Mouse (Mus musculus): ENCODE measurements around the gene Ralgps2. TPM values are rescaled to one million over a fixed set of nuclear protein-coding genes. Genes with fewer than 3 reads are reported as not detected.
A peak's percentile ranks its signal among the peaks of the same experiment; 100 is the strongest.

Ralgps2 gene
- polyA plus RNA-seq, 1 experiment from 2014 or later, result 41.3 TPM

- TF ChIP-seq CTCF (IDR thresholded peaks at IDR 0.05; ENCODE audit: low read depth) (no peak), EP300 (optimal IDR thresholded peaks at IDR 0.05) (no peak)
- Histone ChIP-seq H3K36me3 (ENCODE audit: control insufficient read depth, insufficient read depth, low read length) (no peaks in the 10 kb centered on the region), H3K27ac (replicated peaks) (peak overlapping the region; percentile 92), H3K27me3 (ENCODE audit: control insufficient read depth, insufficient read depth, low read length) (no peaks in the 10 kb centered on the region), H3K4me2 (replicated peaks; ENCODE audit: low read depth) (peak overlapping the region; percentile 90), H3K9ac (ENCODE audit: low read length) (peak overlapping the region; percentile 88), H3K4me3 (ENCODE audit: low read depth, low read length) (peak overlapping the region; percentile 88), H3K9me3 (ENCODE audit: control insufficient read depth, low read length) (no peaks in the 10 kb centered on the region), H3K4me1 (replicated peaks; ENCODE audit: control insufficient read depth, insufficient read depth) (no peaks in the 10 kb centered on the region)
- WGBS, result 1% methylated on average over 44 of the region's 51 CpGs
- ATAC-seq (ENCODE audit: low FRiP score, low TSS enrichment) (peak; percentile 78), DNase-seq (ENCODE audit: low spot score) (peak; percentile 71)
These were observed 652 bp downstream of the Ralgps2 start for GRCm38 (mm10) chr1:156938705-156939242.

DNA sequence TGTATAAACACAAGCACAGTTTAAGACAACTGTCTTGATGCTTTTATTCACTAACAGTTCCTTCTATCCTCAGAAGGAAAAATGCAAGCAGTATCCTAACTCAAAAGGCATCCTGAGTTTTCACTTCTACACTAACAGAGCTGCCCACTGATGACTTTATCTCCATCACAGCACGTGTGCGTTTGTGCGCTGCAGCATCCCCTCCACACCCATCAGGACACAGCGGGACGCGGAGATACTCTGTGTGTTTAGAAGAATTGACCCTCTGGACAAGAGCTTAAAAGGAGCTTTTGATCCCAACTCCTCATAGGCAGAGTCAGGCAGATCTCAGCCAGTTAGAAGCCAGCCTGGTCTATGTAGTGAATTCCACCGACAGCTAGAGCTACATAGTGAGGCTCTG is 2.0 kb downstream of the Ralgps2 start:
- H3K27ac ChIP-seq (replicated peaks), result no peak overlapping the region
- TF ChIP-seq EP300 (optimal IDR thresholded peaks at IDR 0.05) (no peak), CTCF (IDR thresholded peaks at IDR 0.05; ENCODE audit: low read depth) (no peak)
- no peak for ATAC-seq (ENCODE audit: low FRiP score, low TSS enrichment)
- WGBS, result 75% methylated on average over 7 of the region's 7 CpGs
- no peak overlapping the region for H3K9ac ChIP-seq (ENCODE audit: low read length)
- no peaks in the 10 kb centered on the region for H3K9me3 ChIP-seq (ENCODE audit: control insufficient read depth, low read length)
- no peaks in the 10 kb centered on the region for H3K4me1 ChIP-seq (replicated peaks; ENCODE audit: control insufficient read depth, insufficient read depth)
- no peaks in the 10 kb centered on the region for H3K36me3 ChIP-seq (ENCODE audit: control insufficient read depth, insufficient read depth, low read length)
- H3K4me3 ChIP-seq (ENCODE audit: low read depth, low read length), result no peak overlapping the region
- H3K4me2 ChIP-seq (replicated peaks; ENCODE audit: low read depth), result no peak overlapping the region
- no peak for DNase-seq (ENCODE audit: low spot score)
- no peaks in the 10 kb centered on the region for H3K27me3 ChIP-seq (ENCODE audit: control insufficient read depth, insufficient read depth, low read length)

DNA sequence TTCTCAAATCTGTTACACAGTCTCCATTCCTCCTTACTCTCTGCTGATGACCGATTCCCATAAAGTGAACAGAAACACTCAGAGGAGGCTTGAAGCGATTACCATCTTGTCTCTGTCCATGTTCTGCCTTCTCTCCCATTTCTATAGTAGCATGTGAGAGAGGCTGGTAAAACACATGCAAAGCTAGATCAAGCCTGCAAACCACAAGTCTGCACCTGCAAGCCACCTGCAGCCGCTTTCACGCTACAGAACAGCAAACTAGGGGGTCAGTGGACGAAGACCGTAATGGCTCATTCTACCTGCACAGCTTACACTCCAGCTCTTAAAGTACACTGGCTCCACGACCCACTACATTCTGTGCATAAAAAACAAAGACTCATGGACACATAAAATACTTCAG is 5.7 kb downstream of the Ralgps2 start:
- DNase-seq (ENCODE audit: low spot score), result no peak
- no peak overlapping the region for H3K4me2 ChIP-seq (replicated peaks; ENCODE audit: low read depth)
- no peak overlapping the region for H3K27ac ChIP-seq (replicated peaks)
- TF ChIP-seq CTCF (IDR thresholded peaks at IDR 0.05; ENCODE audit: low read depth) (no peak), EP300 (optimal IDR thresholded peaks at IDR 0.05) (no peak)
- ATAC-seq (ENCODE audit: low FRiP score, low TSS enrichment), result no peak
- H3K4me3 ChIP-seq (ENCODE audit: low read depth, low read length), result no peak overlapping the region
- no peaks in the 10 kb centered on the region for H3K36me3 ChIP-seq (ENCODE audit: control insufficient read depth, insufficient read depth, low read length)
- no peaks in the 10 kb centered on the region for H3K9me3 ChIP-seq (ENCODE audit: control insufficient read depth, low read length)
- WGBS, result 85% methylated on average over 7 of the region's 7 CpGs
- H3K4me1 ChIP-seq (replicated peaks; ENCODE audit: control insufficient read depth, insufficient read depth), result no peaks in the 10 kb centered on the region
- no peak overlapping the region for H3K9ac ChIP-seq (ENCODE audit: low read length)
- H3K27me3 ChIP-seq (ENCODE audit: control insufficient read depth, insufficient read depth, low read length), result no peaks in the 10 kb centered on the region

DNA sequence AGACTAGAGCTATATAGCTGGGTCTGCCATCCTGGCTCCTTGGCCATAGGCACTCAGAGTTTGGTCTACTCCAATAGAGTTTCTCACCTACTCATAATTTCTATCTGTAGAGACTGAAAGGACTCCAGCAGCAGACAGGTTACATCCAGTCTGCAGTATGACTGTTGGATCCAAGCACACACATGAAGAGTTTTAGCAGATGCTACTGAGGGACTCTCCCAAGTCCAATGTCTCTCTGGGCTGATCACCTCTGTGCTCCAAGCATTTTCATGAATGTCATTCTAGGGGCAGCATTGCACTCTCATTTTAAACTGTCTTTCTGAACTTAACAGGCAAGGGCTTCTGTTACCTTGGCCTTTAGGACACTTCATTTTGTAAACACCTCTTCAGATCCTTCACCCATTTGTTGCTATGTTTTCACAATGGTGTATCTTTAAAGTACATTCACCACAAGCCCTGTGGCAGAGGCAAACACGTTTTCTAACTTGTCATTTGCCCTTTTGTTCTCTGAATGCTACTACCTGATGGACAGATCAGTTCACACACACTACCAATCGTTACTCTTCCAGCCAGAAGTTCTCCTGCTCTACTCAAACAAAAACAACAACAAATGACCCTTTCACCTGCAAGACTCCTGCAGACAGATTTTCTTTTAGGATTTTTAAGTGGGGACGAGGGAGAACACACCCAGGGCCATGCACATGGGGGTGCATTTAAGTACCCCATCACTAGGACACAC is 7.2 kb downstream of the Ralgps2 start:
- no peak for DNase-seq (ENCODE audit: low spot score)
- no peak for ATAC-seq (ENCODE audit: low FRiP score, low TSS enrichment)
- Histone ChIP-seq H3K4me1 (replicated peaks; ENCODE audit: control insufficient read depth, insufficient read depth) (no peaks in the 10 kb centered on the region), H3K9ac (ENCODE audit: low read length) (no peak overlapping the region), H3K9me3 (ENCODE audit: control insufficient read depth, low read length) (no peaks in the 10 kb centered on the region), H3K27ac (replicated peaks) (no peak overlapping the region), H3K4me3 (ENCODE audit: low read depth, low read length) (no peak overlapping the region), H3K27me3 (ENCODE audit: control insufficient read depth, insufficient read depth, low read length) (no peaks in the 10 kb centered on the region), H3K36me3 (ENCODE audit: control insufficient read depth, insufficient read depth, low read length) (no peaks in the 10 kb centered on the region), H3K4me2 (replicated peaks; ENCODE audit: low read depth) (no peak overlapping the region)
- WGBS, result 32% methylated on average over 3 of the region's 3 CpGs
- no peak for TF ChIP-seq CTCF (IDR thresholded peaks at IDR 0.05; ENCODE audit: low read depth)
- TF ChIP-seq EP300 (optimal IDR thresholded peaks at IDR 0.05), result no peak

DNA sequence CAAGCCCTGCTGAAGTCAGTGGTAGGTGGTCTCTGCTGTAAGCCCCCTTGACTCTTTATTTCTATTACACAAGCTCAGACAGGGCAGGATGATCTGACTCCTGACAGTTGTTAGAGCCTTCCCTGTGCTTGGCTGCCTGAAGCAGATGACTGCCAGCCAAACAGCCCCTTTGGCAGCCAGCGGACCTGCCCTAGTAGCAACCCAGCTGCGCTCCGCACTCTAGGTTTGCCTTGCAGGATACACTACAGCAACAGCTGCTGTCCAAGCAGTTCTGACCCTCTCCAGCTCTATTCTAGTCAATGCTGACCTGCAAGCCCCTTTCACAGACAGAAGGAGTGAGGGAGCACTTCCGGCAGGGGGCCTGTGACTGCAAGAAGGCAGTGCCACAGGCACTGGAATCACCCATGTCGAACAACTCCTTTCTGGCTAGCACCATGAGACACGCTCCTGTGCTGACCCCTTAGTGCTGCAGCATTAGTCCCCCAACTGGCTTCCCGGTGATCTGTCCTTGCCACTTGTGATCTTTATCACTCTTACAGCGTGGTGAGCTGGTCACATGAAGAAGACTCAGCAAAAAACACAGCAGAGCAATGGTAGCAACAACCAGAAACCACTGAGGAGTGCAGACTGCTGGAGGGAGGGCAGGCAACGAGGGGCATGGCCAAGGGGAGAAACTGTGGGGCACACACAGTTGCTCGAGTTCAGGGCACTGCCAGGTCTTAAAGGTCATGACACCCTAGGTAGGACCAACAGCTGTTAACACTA is 8.1 kb downstream of the Ralgps2 start:
- Histone ChIP-seq H3K4me2 (replicated peaks; ENCODE audit: low read depth) (no peak overlapping the region), H3K4me3 (ENCODE audit: low read depth, low read length) (no peak overlapping the region), H3K4me1 (replicated peaks; ENCODE audit: control insufficient read depth, insufficient read depth) (no peaks in the 10 kb centered on the region), H3K9ac (ENCODE audit: low read length) (no peak overlapping the region), H3K36me3 (ENCODE audit: control insufficient read depth, insufficient read depth, low read length) (no peaks in the 10 kb centered on the region), H3K9me3 (ENCODE audit: control insufficient read depth, low read length) (no peaks in the 10 kb centered on the region), H3K27ac (replicated peaks) (no peak overlapping the region), H3K27me3 (ENCODE audit: control insufficient read depth, insufficient read depth, low read length) (no peaks in the 10 kb centered on the region)
- 73% methylated on average over 10 of the region's 10 CpGs for WGBS
- DNase-seq (ENCODE audit: low spot score), result no peak
- TF ChIP-seq CTCF (IDR thresholded peaks at IDR 0.05; ENCODE audit: low read depth) (no peak), EP300 (optimal IDR thresholded peaks at IDR 0.05) (no peak)
- no peak for ATAC-seq (ENCODE audit: low FRiP score, low TSS enrichment)

DNA sequence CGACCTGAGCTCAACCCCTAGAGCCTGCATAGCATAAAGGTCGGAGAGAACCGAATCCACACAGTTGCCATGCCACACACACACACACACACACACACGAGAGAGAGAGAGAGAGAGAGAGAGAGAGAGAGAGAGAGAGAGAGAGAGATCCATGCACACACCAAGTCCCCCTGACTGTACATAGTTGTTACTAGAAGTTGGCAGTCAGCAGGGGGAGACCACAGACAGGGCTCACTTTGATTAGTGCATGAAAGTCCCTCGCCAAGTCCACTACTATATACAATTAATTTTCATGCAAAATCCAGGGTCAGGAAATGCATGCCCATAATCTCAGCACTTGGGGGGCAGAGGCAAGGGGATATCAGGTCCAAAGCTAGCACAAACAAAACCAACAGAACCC is 9.2 kb downstream of the Ralgps2 start:
- ATAC-seq (ENCODE audit: low FRiP score, low TSS enrichment), result no peak
- TF ChIP-seq EP300 (optimal IDR thresholded peaks at IDR 0.05) (no peak), CTCF (IDR thresholded peaks at IDR 0.05; ENCODE audit: low read depth) (peak; percentile 56)
- WGBS, result 52% methylated on average over 5 of the region's 5 CpGs

More for the DNA sequence above, 9.2 kb downstream of the Ralgps2 start:
- H3K27ac ChIP-seq (replicated peaks), result no peak overlapping the region
- no peaks in the 10 kb centered on the region for H3K4me1 ChIP-seq (replicated peaks; ENCODE audit: control insufficient read depth, insufficient read depth)
- no peaks in the 10 kb centered on the region for H3K36me3 ChIP-seq (ENCODE audit: control insufficient read depth, insufficient read depth, low read length)
- no peak overlapping the region for H3K4me3 ChIP-seq (ENCODE audit: low read depth, low read length)
- H3K9ac ChIP-seq (ENCODE audit: low read length), result no peak overlapping the region
- H3K4me2 ChIP-seq (replicated peaks; ENCODE audit: low read depth), result no peak overlapping the region
- H3K27me3 ChIP-seq (ENCODE audit: control insufficient read depth, insufficient read depth, low read length), result no peaks in the 10 kb centered on the region
- no peaks in the 10 kb centered on the region for H3K9me3 ChIP-seq (ENCODE audit: control insufficient read depth, low read length)
- no peak for DNase-seq (ENCODE audit: low spot score)
